27 mouse cellular contexts compared by ENCODE assay signal in genomic region chr2:27106816-27107215, GRCm38 (mm10). TPM values are rescaled to one million over a fixed set of nuclear protein-coding genes. Genes with fewer than 3 reads are reported as not detected.
A peak's percentile ranks its signal among the peaks of the same experiment; 100 is the strongest.
DNase-seq lines count a peak whose midpoint lies in the region; ATAC-seq and TF ChIP-seq lines count a peak whose summit lies in the region.
"Had no signal": no experiment of that assay in that cellular context is flagged by ENCODE, and none has a peak within 500 bp of the region (broad histone marks: within the 10 kb centered on the region; RNA-seq: fewer than 3 reads in every experiment).

No protein-coding gene starts in this region.

- peak overlapping the region; percentile 78; the same call in 1 of the 2 replicates for H3K27ac ChIP-seq in layer of hippocampus, adult 2 months
- H3K27ac ChIP-seq in embryonic facial prominence, embryonic 10.5 days (replicated peaks) = peak overlapping the region; percentile 32; the same call in 1 of the 2 replicates
- H3K27ac ChIP-seq in limb, embryonic 12.5 days = no peak overlapping the region
- H3K27ac ChIP-seq: embryonic facial prominence, embryonic 15.5 days; heart, adult 2 months; heart, embryonic 13.5 days; hindbrain, embryonic 13.5 days; neural tube, embryonic 15.5 days had no signal

- DNase-seq in layer of hippocampus, adult 2 months (ENCODE audit: low spot score in 2 of 2) = no peak
- DNase-seq in layer of hippocampus, adult 9-11 months = no peak
- DNase-seq in embryonic facial prominence, embryonic 10.5 days (ENCODE audit: low spot score) = peak; percentile 76
- no peak for DNase-seq in left cerebral cortex, postnatal 14 days (ENCODE audit: low spot score in 2 of 2)
- DNase-seq in cerebellum, adult 9-10 months = no peak
- no peak for DNase-seq in kidney, postnatal 4 days
- DNase-seq: adrenal gland, adult 2 months; cerebellum, adult 2 months; gastrocnemius, postnatal 14 days; heart, adult 2 months; kidney, adult 8-10 months; kidney, postnatal 14 days; liver; lung, postnatal 4 days had no signal

- H3K9me3 ChIP-seq in embryonic facial prominence, embryonic 10.5 days = no peaks in the 10 kb centered on the region
- H3K9me3 ChIP-seq in limb, embryonic 12.5 days = no peaks in the 10 kb centered on the region
- H3K9me3 ChIP-seq: embryonic facial prominence, embryonic 15.5 days; heart, embryonic 13.5 days; hindbrain, embryonic 13.5 days; neural tube, embryonic 15.5 days had no signal

- intact Hi-C loops in left cerebral cortex, postnatal 14 days (cut with DNase I) = no loop called here

- peaks cover 62% of the 10 kb centered on the region for H3K4me1 ChIP-seq in embryonic facial prominence, embryonic 10.5 days
- H3K4me1 ChIP-seq in limb, embryonic 12.5 days (replicated peaks) = peaks cover 9% of the 10 kb centered on the region
- H3K4me1 ChIP-seq: hindbrain, embryonic 13.5 days had no signal

- H3K27me3 ChIP-seq in embryonic facial prominence, embryonic 10.5 days (replicated peaks; ENCODE audit: low read depth, poor library complexity, severe bottlenecking) = peaks cover 58% of the 10 kb centered on the region
- peaks cover 6% of the 10 kb centered on the region; the same call in 1 of the 2 replicates for H3K27me3 ChIP-seq in limb, embryonic 12.5 days
- H3K27me3 ChIP-seq: neural tube, embryonic 15.5 days had no signal

- WGBS in embryonic facial prominence, embryonic 10.5 days = 29% methylated on average over 3 of the region's 3 CpGs
- WGBS in limb, embryonic 12.5 days = 9% methylated on average over 3 of the region's 3 CpGs

- H3K9ac ChIP-seq in limb, embryonic 12.5 days (replicated peaks) = 0 out of 2 replicates have a peak overlapping the region, but pooled peaks have one; percentile 3
- H3K9ac ChIP-seq: embryonic facial prominence, embryonic 15.5 days; heart, embryonic 13.5 days; hindbrain, embryonic 13.5 days; neural tube, embryonic 15.5 days had no signal

- no peak overlapping the region for H3K4me3 ChIP-seq in layer of hippocampus, adult 2 months
- H3K4me3 ChIP-seq in embryonic facial prominence, embryonic 10.5 days = no peak overlapping the region
- H3K4me3 ChIP-seq in limb, embryonic 12.5 days (replicated peaks) = no peak overlapping the region
- H3K4me3 ChIP-seq: embryonic facial prominence, embryonic 15.5 days; heart, adult 2 months; heart, embryonic 13.5 days; hindbrain, embryonic 13.5 days; neural tube, embryonic 15.5 days had no signal

- no peak overlapping the region for H3K4me2 ChIP-seq in limb, embryonic 12.5 days
- H3K4me2 ChIP-seq: embryonic facial prominence, embryonic 15.5 days; heart, embryonic 13.5 days; hindbrain, embryonic 13.5 days; midbrain, embryonic 11.5 days; neural tube, embryonic 15.5 days had no signal

- H3K36me3 ChIP-seq in embryonic facial prominence, embryonic 10.5 days (replicated peaks) = no peaks in the 10 kb centered on the region
- peaks cover 13% of the 10 kb centered on the region; the same call in 1 of the 2 replicates for H3K36me3 ChIP-seq in limb, embryonic 12.5 days
- H3K36me3 ChIP-seq: embryonic facial prominence, embryonic 15.5 days; hindbrain, embryonic 13.5 days; neural tube, embryonic 15.5 days had no signal

- TF ChIP-seq CTCF in layer of hippocampus, adult 2 months (conservative IDR thresholded peaks at IDR 0.05) = no peak

- no peak for ATAC-seq in limb, embryonic 12.5 days (ENCODE audit: insufficient number of reproducible peaks, insufficient read depth, low FRiP score, low TSS enrichment, low read depth)
- ATAC-seq: forebrain, embryonic 16.5 days had no signal

RNA-seq across cellular contexts. Expression of gene Adamtsl2, which starts 27.6 kb away (rescaled TPM):
- 10 to 100 TPM; 12.8 to 18.1 TPM for total RNA-seq in layer of hippocampus, adult 2 months (2021)
- polyA plus RNA-seq in embryonic facial prominence, embryonic 10.5 days (2016; fragmentation: Nextera tagmentation; extraction: Ambion mirVana) = 2.1 and 3.0 TPM in 2 replicates
- 11.8 and 12.3 TPM in 2 replicates for polyA plus RNA-seq in limb, embryonic 12.5 days (2016; fragmentation: Nextera tagmentation; extraction: Ambion mirVana)
- total RNA-seq in left cerebral cortex, postnatal 14 days (2021) = 10 to 100 TPM; 27.4 to 29.3 TPM

RNA-seq across cellular contexts. Expression of gene Mymk, which starts 34.8 kb away (rescaled TPM):
- under 1 TPM; 0.51 to 0.71 TPM for total RNA-seq in layer of hippocampus, adult 2 months (2021)
- 0.17 TPM in 1 of 2 replicates, not detected in the other for polyA plus RNA-seq in embryonic facial prominence, embryonic 10.5 days (2016; fragmentation: Nextera tagmentation; extraction: Ambion mirVana)
- 16.9 and 24.6 TPM in 2 replicates for polyA plus RNA-seq in limb, embryonic 12.5 days (2016; fragmentation: Nextera tagmentation; extraction: Ambion mirVana)
- total RNA-seq in left cerebral cortex, postnatal 14 days (2021) = 1 to 10 TPM in 1 of 2 experiments, under 1 TPM in 1; 0.92 to 1.1 TPM
- total RNA-seq: adrenal gland, adult 2 months; ES-E14; heart, adult 2 months; heart, postnatal 25 days had no signal
- polyA plus RNA-seq: forebrain, embryonic 16.5 days; intestine, embryonic 14.5 days; midbrain, embryonic 11.5 days; testis, adult 2 months had no signal

RNA-seq across cellular contexts. Expression of gene Fam163b, which starts 35.5 kb away (rescaled TPM):
- 100 to 1,000 TPM; 132 to 144 TPM for total RNA-seq in layer of hippocampus, adult 2 months (2021)
- 0.06 and 0.10 TPM in 2 replicates for polyA plus RNA-seq in embryonic facial prominence, embryonic 10.5 days (2016; fragmentation: Nextera tagmentation; extraction: Ambion mirVana)
- 0.52 and 0.75 TPM in 2 replicates for polyA plus RNA-seq in limb, embryonic 12.5 days (2016; fragmentation: Nextera tagmentation; extraction: Ambion mirVana)
- 100 to 1,000 TPM; 142 to 143 TPM for total RNA-seq in left cerebral cortex, postnatal 14 days (2021)
- total RNA-seq: ES-E14 had no signal
- polyA plus RNA-seq: liver, embryonic 16.5 days; spleen, adult 2 months had no signal

RNA-seq across cellular contexts. Expression of gene Dbh, which starts 58.2 kb away (rescaled TPM):
- 1 to 10 TPM in 1 of 2 experiments, under 1 TPM in 1; 0.46 to 1.4 TPM for total RNA-seq in layer of hippocampus, adult 2 months (2021)
- 0.25 and 0.87 TPM in 2 replicates for polyA plus RNA-seq in embryonic facial prominence, embryonic 10.5 days (2016; fragmentation: Nextera tagmentation; extraction: Ambion mirVana)
- 0.10 and 0.25 TPM in 2 replicates for polyA plus RNA-seq in limb, embryonic 12.5 days (2016; fragmentation: Nextera tagmentation; extraction: Ambion mirVana)
- 1 to 10 TPM; 1.3 to 1.8 TPM for total RNA-seq in left cerebral cortex, postnatal 14 days (2021)
- total RNA-seq: ES-E14 had no signal
- polyA plus RNA-seq: forebrain, embryonic 16.5 days; spleen, adult 2 months had no signal
